Mouse (Mus musculus): ENCODE results near the gene Pbx1.
A peak's percentile ranks its signal among the peaks of the same experiment; 100 is the strongest.

The Pbx1 gene

DNA sequence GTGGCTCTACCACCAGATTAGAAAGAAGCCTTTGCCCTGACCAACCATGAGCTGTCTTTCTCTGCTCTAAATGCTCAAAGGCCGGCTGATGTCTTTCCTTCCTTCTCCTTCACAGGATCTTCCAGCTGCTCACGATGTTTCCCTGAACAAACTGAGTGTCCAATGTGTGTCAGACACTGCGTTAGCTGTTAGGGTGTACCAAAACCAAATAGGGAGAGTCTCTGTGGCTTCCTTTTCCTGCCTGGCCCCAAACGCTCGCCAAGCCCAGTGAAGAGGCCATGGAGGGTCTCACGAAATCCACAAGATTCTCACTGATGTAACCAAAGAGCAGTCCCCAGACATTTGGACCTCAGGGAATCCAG, 47.5 kb downstream of the Pbx1 start:
- DNase-seq (ENCODE audit: low read depth, low spot score) = no peak

DNA sequence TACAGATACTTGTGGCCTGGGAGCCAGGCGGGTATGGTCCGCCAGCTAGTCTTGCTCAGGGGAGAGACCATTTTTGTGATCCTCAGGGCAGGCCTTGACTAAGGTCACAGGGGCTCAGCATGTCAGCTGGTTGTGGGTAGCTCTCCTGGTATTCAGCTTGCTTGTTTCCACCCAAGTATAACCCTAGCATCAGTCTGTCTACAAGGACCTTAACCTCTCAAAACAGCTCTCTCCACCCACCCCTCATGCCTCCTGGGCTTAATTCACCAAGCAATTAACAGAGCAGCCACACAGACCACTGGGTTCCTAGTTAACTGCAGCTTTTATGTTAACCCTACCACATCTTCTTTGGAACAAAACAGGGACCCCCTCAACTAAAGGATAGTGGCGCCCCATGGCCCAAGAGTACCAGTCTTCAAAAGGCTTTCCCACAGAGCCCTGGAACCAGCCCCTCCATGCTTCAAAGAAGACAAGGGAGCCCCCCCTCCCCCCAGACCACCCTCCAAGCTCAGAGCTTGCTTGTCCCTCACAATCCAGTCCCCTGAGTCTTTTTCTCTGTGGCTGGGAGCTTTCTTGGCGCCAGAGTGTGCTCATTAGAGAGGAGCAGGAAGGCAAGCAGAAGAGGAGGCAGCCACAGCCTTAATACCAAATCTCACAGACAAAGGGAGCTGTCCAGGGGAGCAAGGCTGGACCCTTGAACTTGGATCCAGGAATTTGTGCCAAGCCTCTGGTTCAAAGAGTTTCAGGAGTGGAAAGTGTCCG, 48.1 kb downstream of the Pbx1 start:
- DNase-seq (ENCODE audit: low read depth, low spot score) = no peak

DNA sequence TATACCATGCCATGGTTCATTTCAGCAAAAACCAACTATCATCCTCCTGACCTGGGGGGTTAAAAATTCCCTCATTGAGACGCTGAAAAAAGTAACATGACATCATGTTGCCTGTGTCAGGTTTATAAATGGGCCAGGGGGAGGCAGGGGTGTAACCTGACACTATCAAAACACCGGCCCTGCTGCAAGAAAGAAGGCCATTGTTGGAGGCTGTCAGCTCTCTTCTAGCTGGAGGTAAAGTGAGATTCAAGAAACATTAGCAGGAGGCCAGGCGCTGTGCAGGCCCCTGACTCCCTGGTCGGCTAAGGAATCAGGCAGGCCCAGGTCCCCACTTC, 49.3 kb downstream of the Pbx1 start:
- DNase-seq (ENCODE audit: low read depth, low spot score) = peak; percentile 27

- no peak for DNase-seq (ENCODE audit: low read depth, low spot score)
Measured at GRCm38 (mm10) chr1:168382106-168382822, 49.8 kb downstream of the Pbx1 start.

- peak; percentile 33 for DNase-seq (ENCODE audit: low read depth, low spot score)
Measured at GRCm38 (mm10) chr1:168381451-168381850, 50.6 kb downstream of the Pbx1 start.

DNA sequence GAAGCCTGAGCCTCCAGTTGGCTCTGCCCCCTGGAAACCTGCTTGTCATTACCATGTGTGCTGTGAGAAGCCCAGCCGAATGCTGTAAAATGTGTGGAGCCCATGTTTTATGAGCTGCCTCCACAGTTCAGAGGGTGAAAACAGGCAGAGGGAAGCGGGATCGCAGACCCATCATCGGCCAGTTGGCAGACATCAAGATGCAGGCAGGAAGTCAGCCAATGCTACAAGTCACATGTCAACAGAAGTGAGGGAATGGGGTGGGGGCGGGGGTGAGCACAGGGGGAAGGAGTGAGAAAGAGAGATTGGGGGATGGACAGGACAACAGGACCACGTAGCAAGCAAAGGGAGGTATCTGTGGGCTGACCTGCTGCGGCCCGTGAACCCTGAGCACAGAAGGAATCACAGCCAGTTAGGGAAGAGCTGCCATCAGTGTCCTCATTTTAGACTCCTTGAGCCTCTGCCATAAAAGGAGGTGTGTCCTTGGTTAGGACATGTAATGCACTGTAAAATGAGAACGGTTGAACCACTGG, 51.8 kb downstream of the Pbx1 start:
- DNase-seq (ENCODE audit: low read depth, low spot score) = peak; percentile 69

GRCm38 (mm10) chr1:168377650-168378049, 54.4 kb downstream of the Pbx1 start:
- DNase-seq (ENCODE audit: low read depth, low spot score) = no peak

DNA sequence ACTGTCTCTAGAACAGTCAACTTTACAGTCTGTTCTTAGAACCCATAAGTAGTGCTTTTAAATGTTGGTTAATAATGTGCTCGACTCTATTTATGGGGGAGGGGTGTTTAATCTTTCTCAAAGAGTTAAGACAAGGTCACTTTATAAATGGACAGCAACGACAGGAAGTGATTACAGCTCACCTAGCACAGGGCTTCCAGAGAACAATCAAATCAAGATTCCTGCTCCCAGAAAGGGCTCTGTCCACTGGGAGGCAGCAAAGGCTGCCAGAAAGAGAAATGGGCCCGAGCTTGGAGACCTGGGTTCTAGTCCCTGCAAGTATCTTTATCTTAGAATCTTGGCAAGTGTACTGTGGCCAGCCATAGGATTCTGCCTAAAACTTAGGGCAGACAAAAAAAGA, 55.7 kb downstream of the Pbx1 start:
- no peak for DNase-seq (ENCODE audit: low read depth, low spot score)

DNA sequence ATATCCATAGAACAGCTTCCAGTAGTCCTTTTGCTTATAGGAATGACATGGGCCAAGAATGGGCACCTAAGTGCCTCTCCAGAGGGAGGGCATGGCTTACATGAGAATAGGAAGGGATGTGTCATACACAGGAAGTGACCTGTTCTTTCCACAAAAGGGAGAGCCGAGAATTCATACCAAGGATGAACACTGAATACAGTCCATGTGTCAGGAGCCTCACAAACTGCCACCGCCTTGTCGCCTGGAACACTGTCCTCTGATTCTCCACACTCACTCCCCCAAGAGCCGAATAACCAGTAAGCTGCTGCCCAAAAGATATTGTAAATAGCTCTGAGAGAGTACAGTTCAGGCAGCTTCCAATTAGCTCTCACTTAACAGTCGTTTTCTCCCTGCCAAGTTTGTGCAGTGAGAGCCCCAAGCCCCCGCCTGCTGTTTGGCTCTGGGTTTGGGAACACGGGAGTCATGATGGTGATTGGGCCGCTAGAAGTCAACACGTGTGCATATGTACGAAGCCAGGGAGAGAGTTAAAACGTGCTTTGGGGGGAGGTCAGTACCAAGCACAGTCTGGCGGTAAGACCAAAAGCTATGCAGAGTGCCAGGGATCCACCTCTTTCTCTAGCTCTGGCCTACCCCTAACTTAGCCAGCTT, 57.0 kb downstream of the Pbx1 start:
- DNase-seq (ENCODE audit: low read depth, low spot score) = no peak

DNA sequence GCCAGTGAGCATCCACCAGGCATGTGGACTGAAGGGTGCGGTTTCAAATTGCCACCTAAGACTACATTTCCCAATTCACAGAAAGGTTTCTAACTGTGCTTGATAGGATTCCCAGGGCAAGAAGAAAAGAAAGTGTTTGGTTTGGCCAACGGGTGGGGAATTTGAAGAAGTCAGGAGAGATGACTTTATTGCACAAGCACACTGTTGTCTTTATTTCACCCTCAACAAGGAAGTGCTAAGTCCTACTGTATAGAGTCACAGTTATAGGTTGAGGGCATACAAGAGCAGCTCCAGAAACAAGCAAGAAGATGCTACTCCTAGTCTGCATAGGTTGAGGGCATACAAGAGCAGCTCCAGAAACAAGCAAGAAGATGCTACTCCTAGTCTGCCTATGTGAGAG, 60.0 kb downstream of the Pbx1 start:
- DNase-seq (ENCODE audit: low read depth, low spot score) = no peak

DNA sequence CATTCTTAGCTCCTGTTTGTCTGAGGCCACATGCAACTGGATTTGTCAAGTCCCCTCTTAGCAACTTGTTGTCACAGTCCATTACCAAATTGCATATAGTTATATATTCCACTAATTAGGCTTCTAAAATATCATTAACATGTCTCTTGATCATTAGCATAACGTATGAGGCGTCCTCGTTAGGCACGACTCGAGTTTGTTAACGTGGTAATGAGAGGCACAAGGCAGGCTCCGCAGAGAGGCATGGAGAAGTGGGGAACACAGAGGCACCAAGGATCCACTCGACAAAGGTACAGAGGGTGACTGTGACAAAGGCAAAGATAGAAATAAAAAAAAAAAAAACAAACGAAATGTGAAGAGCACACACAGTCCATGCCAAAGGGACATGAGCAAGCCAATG, 61.1 kb downstream of the Pbx1 start:
- no peak for DNase-seq (ENCODE audit: low read depth, low spot score)

DNA sequence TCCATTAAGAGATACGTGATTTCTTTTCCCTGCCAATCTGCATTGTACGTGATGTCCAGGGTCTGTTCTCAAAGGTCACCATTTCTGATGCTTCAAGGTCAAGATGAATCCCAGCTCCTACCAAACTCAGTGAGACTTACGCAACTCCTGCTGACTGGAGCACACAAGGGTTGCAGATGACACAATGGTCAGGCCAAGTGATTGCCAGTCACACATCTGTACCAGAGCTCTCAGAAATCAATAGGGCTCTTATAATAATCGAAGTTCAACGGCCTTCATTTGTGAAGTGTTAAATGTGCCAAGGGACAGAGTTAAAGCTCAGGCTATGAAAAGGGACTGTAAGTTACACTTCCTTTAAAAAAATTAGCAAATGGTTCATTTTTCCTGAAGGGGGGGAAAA, 65.8 kb downstream of the Pbx1 start:
- no peak for DNase-seq (ENCODE audit: low read depth, low spot score)

DNA sequence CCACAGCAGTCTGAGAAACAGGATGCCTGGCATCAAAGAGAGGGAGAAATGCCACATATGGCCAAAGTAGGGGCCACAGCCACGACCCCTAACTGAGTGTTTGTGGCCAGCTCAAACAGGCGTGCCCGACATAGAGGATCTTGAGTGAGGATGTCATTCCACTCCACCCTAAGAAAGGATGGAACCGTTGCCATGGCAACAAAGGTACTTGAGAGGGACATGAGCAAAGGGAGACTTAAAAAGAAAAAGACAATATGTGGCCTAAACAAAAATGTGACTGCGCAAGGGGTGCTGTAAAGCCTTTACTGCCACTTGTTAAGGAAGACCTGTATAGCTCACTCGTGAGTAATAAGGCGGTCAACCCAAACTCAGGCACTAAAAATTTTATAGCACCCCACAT, 67.7 kb downstream of the Pbx1 start:
- DNase-seq (ENCODE audit: low read depth, low spot score) = no peak

GRCm38 (mm10) chr1:168363053-168363452, 69.0 kb downstream of the Pbx1 start:
- no peak for DNase-seq (ENCODE audit: low read depth, low spot score)

GRCm38 (mm10) chr1:168362464-168362863, 69.6 kb downstream of the Pbx1 start:
- peak; percentile 49 for DNase-seq (ENCODE audit: low read depth, low spot score)

- DNase-seq (ENCODE audit: low read depth, low spot score) = no peak
Measured at GRCm38 (mm10) chr1:168357680-168358611, 74.1 kb downstream of the Pbx1 start.

- no peak for DNase-seq (ENCODE audit: low read depth, low spot score)
Measured at GRCm38 (mm10) chr1:168356970-168357441, 75.1 kb downstream of the Pbx1 start.

DNA sequence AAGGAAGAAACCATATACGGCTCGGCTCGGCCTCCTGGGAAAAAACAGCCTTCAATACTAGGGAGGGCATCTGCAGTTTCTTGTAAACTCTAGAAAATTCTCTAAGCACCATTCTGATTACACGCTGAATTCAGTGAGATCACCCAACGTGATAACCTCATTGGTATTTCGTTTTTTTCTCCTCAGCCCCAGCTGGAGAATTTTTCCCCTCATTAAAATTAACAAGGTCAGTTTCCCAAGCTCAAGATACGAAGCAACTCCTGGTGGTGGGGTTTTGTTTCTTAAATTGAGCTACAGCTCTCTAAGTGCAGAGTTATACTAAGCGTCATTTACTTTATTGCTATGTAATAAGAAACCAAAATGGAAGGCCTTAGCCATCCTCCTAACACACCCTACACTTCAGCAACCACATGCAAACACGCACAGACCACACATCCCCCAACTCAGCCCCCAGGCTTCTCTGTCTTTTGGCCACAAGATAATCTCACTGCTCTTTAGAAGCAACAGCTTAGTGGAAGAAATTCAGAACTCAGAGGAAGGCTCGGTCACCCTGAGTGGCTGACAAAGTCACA, 76.0 kb downstream of the Pbx1 start:
- no peak for DNase-seq (ENCODE audit: low read depth, low spot score)

- DNase-seq (ENCODE audit: low read depth, low spot score) = no peak
Measured at GRCm38 (mm10) chr1:168354934-168355333, 77.1 kb downstream of the Pbx1 start.

- DNase-seq (ENCODE audit: low read depth, low spot score) = no peak
Measured at GRCm38 (mm10) chr1:168348036-168348784, 83.9 kb downstream of the Pbx1 start.

All from skeletal muscle tissue, adult 2 months (tissue).